Mouse (Mus musculus) hindlimb bud, embryonic 11.5 days (tissue): ENCODE results near the gene Vipr1.

Experiments
- DNase-seq: peaks from one replicate; pipeline ENCODE4 v3.0.0-alpha.2; 2012; ENCODE audit warnings: low read depth, low spot score; ENCODE audit errors: extremely low spot score

The Vipr1 gene

GRCm38 (mm10) chr9:121718070-121718705 lies 75.7 kb downstream of the Vipr1 start:
- DNase-seq, result no peak

- DNase-seq, result peak; percentile 89
Observed at GRCm38 (mm10) chr9:121718792-121719318, 76.3 kb downstream of the Vipr1 start, which contains the start of gene Nktr. Gene Nktr, plus strand, starts transcription at chr9:121719169.

- no peak for DNase-seq
Observed at GRCm38 (mm10) chr9:121719347-121720331, 77.1 kb downstream of the Vipr1 start.
